Mouse (Mus musculus): ENCODE measurements around the gene Tsku. TPM values are rescaled to one million over a fixed set of nuclear protein-coding genes. Genes with fewer than 3 reads are reported as not detected.

Gene Tsku
- polyA plus RNA-seq, 1 experiment, result 8.4 TPM

- Histone ChIP-seq H3K4me3 (no peak overlapping the region), H3K79me2 (ENCODE audit: control insufficient read depth, insufficient read depth) (no peaks in the 10 kb centered on the region), H3K4me2 (ENCODE audit: low read depth) (no peak overlapping the region), H3K36me3 (ENCODE audit: control insufficient read depth, insufficient read depth) (no peaks in the 10 kb centered on the region), H3ac (ENCODE audit: control insufficient read depth, insufficient read length) (no peak overlapping the region), H3K27me3 (ENCODE audit: control insufficient read depth, insufficient read depth, insufficient read length) (no peaks in the 10 kb centered on the region)
- no peak for TF ChIP-seq E2F4 (IDR thresholded peaks at IDR 0.05; ENCODE audit: insufficient read depth)
- TF ChIP-seq TCF12 (IDR thresholded peaks at IDR 0.05; ENCODE audit: insufficient read depth, poor library complexity, severe bottlenecking), result no peak
- TF ChIP-seq MYOG (IDR thresholded peaks at IDR 0.05; ENCODE audit: control insufficient read depth in 1 of 3, insufficient read depth in 1 of 3, insufficient read length in 2 of 3, low read depth in 2 of 3), result no peak
- no peak for TF ChIP-seq TCF3 (IDR thresholded peaks at IDR 0.05; ENCODE audit: insufficient read length, low read depth)
- no peak for TF ChIP-seq SRF (IDR thresholded peaks at IDR 0.05; ENCODE audit: control insufficient read depth, insufficient read length, low read depth)
- TF ChIP-seq CEBPB (IDR thresholded peaks at IDR 0.05; ENCODE audit: insufficient read depth, poor library complexity, severe bottlenecking), result no peak
- TF ChIP-seq REST (IDR thresholded peaks at IDR 0.05; ENCODE audit: insufficient read depth, insufficient read length), result no peak
- no peak for TF ChIP-seq POLR2A (IDR thresholded peaks at IDR 0.05; ENCODE audit: insufficient read length, low read depth)
- TF ChIP-seq USF1 (IDR thresholded peaks at IDR 0.05; ENCODE audit: low read depth), result no peak
- TF ChIP-seq MYOD1 (IDR thresholded peaks at IDR 0.05; ENCODE audit: control insufficient read depth in 1 of 3, insufficient read length in 2 of 3, low read depth in 2 of 3), result no peak
Observed at GRCm38 (mm10) chr7:98328311-98328710, 32.8 kb downstream of the Tsku start.

- no peaks in the 10 kb centered on the region for H3K27me3 ChIP-seq (ENCODE audit: control insufficient read depth, insufficient read depth, insufficient read length)
- no peaks in the 10 kb centered on the region for H3K79me2 ChIP-seq (ENCODE audit: control insufficient read depth, insufficient read depth)
- H3K4me2 ChIP-seq (ENCODE audit: low read depth), result no peak overlapping the region
- no peak overlapping the region for H3K4me3 ChIP-seq
- no peak overlapping the region for H3ac ChIP-seq (ENCODE audit: control insufficient read depth, insufficient read length)
- H3K36me3 ChIP-seq (ENCODE audit: control insufficient read depth, insufficient read depth), result no peaks in the 10 kb centered on the region
- TF ChIP-seq REST (IDR thresholded peaks at IDR 0.05; ENCODE audit: insufficient read depth, insufficient read length) (no peak), POLR2AphosphoS2 (IDR thresholded peaks at IDR 0.05; ENCODE audit: insufficient read length, low read depth) (no peak), SRF (IDR thresholded peaks at IDR 0.05; ENCODE audit: control insufficient read depth, insufficient read length, low read depth) (no peak), POLR2A (IDR thresholded peaks at IDR 0.05; ENCODE audit: insufficient read length, low read depth) (no peak), TCF12 (IDR thresholded peaks at IDR 0.05; ENCODE audit: insufficient read depth, poor library complexity, severe bottlenecking) (no peak), MYOD1 (IDR thresholded peaks at IDR 0.05; ENCODE audit: control insufficient read depth in 1 of 3, insufficient read length in 2 of 3, low read depth in 2 of 3) (no peak), TCF3 (IDR thresholded peaks at IDR 0.05; ENCODE audit: insufficient read length, low read depth) (no peak), MYOG (IDR thresholded peaks at IDR 0.05; ENCODE audit: control insufficient read depth in 1 of 3, insufficient read depth in 1 of 3, insufficient read length in 2 of 3, low read depth in 2 of 3) (no peak), MAX (IDR thresholded peaks at IDR 0.05; ENCODE audit: low read depth) (no peak), USF1 (IDR thresholded peaks at IDR 0.05; ENCODE audit: low read depth) (no peak), CEBPB (IDR thresholded peaks at IDR 0.05; ENCODE audit: insufficient read depth, poor library complexity, severe bottlenecking) (no peak)
Observed at GRCm38 (mm10) chr7:98326051-98326450, 35.1 kb downstream of the Tsku start.

GRCm38 (mm10) chr7:98324228-98324627 is 36.9 kb downstream of the Tsku start:
- no peak for TF ChIP-seq SRF (IDR thresholded peaks at IDR 0.05; ENCODE audit: control insufficient read depth, insufficient read length, low read depth)
- TF ChIP-seq USF1 (IDR thresholded peaks at IDR 0.05; ENCODE audit: low read depth), result no peak
- TF ChIP-seq TCF3 (IDR thresholded peaks at IDR 0.05; ENCODE audit: insufficient read length, low read depth), result no peak
- TF ChIP-seq CEBPB (IDR thresholded peaks at IDR 0.05; ENCODE audit: insufficient read depth, poor library complexity, severe bottlenecking), result no peak
- no peak for TF ChIP-seq MYOG (IDR thresholded peaks at IDR 0.05; ENCODE audit: control insufficient read depth in 1 of 3, insufficient read depth in 1 of 3, insufficient read length in 2 of 3, low read depth in 2 of 3)
- TF ChIP-seq E2F4 (IDR thresholded peaks at IDR 0.05; ENCODE audit: insufficient read depth), result no peak
- no peak for TF ChIP-seq MYOD1 (IDR thresholded peaks at IDR 0.05; ENCODE audit: control insufficient read depth in 1 of 3, insufficient read length in 2 of 3, low read depth in 2 of 3)
- no peak for TF ChIP-seq POLR2AphosphoS2 (IDR thresholded peaks at IDR 0.05; ENCODE audit: insufficient read length, low read depth)
- Histone ChIP-seq H3K79me2 (ENCODE audit: control insufficient read depth, insufficient read depth) (no peaks in the 10 kb centered on the region), H3K36me3 (ENCODE audit: control insufficient read depth, insufficient read depth) (no peaks in the 10 kb centered on the region), H3K4me2 (ENCODE audit: low read depth) (no peak overlapping the region), H3ac (ENCODE audit: control insufficient read depth, insufficient read length) (no peak overlapping the region), H3K4me3 (no peak overlapping the region), H3K27me3 (ENCODE audit: control insufficient read depth, insufficient read depth, insufficient read length) (no peaks in the 10 kb centered on the region)

- Histone ChIP-seq H3K4me3 (no peak overlapping the region), H3K79me2 (ENCODE audit: control insufficient read depth, insufficient read depth) (no peaks in the 10 kb centered on the region), H3K36me3 (ENCODE audit: control insufficient read depth, insufficient read depth) (no peaks in the 10 kb centered on the region), H3K4me2 (ENCODE audit: low read depth) (no peak overlapping the region), H3ac (ENCODE audit: control insufficient read depth, insufficient read length) (no peak overlapping the region), H3K27me3 (ENCODE audit: control insufficient read depth, insufficient read depth, insufficient read length) (no peaks in the 10 kb centered on the region)
- TF ChIP-seq MYOG (IDR thresholded peaks at IDR 0.05; ENCODE audit: control insufficient read depth in 1 of 3, insufficient read depth in 1 of 3, insufficient read length in 2 of 3, low read depth in 2 of 3), result no peak
- TF ChIP-seq TCF12 (IDR thresholded peaks at IDR 0.05; ENCODE audit: insufficient read depth, poor library complexity, severe bottlenecking), result no peak
- TF ChIP-seq REST (IDR thresholded peaks at IDR 0.05; ENCODE audit: insufficient read depth, insufficient read length), result no peak
- no peak for TF ChIP-seq MAX (IDR thresholded peaks at IDR 0.05; ENCODE audit: low read depth)
- TF ChIP-seq SRF (IDR thresholded peaks at IDR 0.05; ENCODE audit: control insufficient read depth, insufficient read length, low read depth), result no peak
- TF ChIP-seq TCF3 (IDR thresholded peaks at IDR 0.05; ENCODE audit: insufficient read length, low read depth), result no peak
- TF ChIP-seq POLR2A (IDR thresholded peaks at IDR 0.05; ENCODE audit: insufficient read length, low read depth), result no peak
- TF ChIP-seq USF1 (IDR thresholded peaks at IDR 0.05; ENCODE audit: low read depth), result no peak
Observed at GRCm38 (mm10) chr7:98323288-98324019, 37.7 kb downstream of the Tsku start.

Measured in myocyte (in vitro differentiated cells).